Mouse (Mus musculus): Measurements from ENCODE around the gene Onecut3. TPM values are rescaled to one million over a fixed set of nuclear protein-coding genes. Genes with fewer than 3 reads are reported as not detected.

The Onecut3 gene
- total RNA-seq, 1 experiment = not detected

DNA sequence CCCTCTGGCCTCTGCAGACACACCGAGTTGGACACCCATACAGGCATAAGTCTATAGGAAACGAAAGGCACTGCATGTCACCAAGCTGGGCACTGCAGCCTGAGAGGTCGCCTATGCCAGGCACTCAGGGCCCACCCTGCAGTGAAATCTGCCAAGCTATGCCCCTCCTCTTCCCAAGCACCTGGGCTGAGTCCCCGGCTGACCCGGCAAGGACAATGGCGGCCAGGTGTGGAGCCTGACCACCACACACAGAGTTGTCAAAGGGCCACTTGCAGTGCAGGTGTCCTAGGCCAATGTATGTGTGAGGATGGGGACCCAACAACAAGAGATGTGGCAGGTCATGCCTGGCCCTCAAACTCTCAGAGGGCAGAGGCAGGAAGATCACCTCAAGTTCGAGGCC is 64.8 kb downstream of the Onecut3 start:
- H3K9ac ChIP-seq (ENCODE audit: insufficient read depth, low read depth, low read length, poor library complexity, severe bottlenecking) = no peak overlapping the region; the same call in 1 of the 2 replicates

DNA sequence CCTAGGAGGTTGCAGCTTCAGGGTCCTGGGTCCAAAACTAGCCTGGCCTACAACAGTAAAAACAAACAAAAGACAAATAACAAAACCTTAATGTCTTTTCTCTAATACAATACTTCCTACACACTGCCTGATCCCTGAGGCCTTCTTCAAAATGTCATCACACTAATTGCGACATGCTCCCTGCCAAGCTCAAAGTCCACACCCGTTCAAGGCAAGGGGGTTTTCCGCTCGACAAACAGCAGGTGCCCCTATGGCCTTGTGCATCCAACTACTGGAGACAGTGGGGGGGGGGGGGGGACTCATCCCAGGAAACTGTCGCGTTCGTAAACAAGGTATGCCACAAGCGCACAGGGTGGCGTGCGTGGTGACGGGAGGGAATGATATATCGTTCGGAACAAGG is 66.0 kb downstream of the Onecut3 start:
- no peak for DNase-seq (ENCODE audit: low read depth, low spot score)
- H3K36me3 ChIP-seq (ENCODE audit: control insufficient read depth, insufficient read depth, low read length, poor library complexity, severe bottlenecking) = peaks cover under 1% of the 10 kb centered on the region; the same call in 1 of the 2 replicates
- peaks cover 5 to 12% of the 10 kb centered on the region in 2 experiments; a peak in 2 of 4 replicates for H3K4me1 ChIP-seq (ENCODE audit: control insufficient read depth in 2 of 2, insufficient read depth in 2 of 2, low read length in 2 of 2, poor library complexity in 1 of 2)
- peak overlapping the region; percentile 92 for H3K9ac ChIP-seq (ENCODE audit: insufficient read depth, low read depth, low read length, poor library complexity, severe bottlenecking)
- H3K4me3 ChIP-seq (ENCODE audit: insufficient read depth in 1 of 2, low read depth in 1 of 2, low read length in 2 of 2, poor library complexity in 1 of 2, severe bottlenecking in 1 of 2) = peak overlapping the region; percentile 94 to 98
- no peaks in the 10 kb centered on the region for H3K9me3 ChIP-seq (ENCODE audit: control insufficient read depth, insufficient read depth, low read depth, low read length)
- TF ChIP-seq MAFK (IDR thresholded peaks at IDR 0.05; ENCODE audit: insufficient read depth, low read depth, low read length) (no peak), ZC3H11A (IDR thresholded peaks at IDR 0.05; ENCODE audit: borderline replicate concordance, low read depth, low read length) (no peak), HCFC1 (IDR thresholded peaks at IDR 0.05; ENCODE audit: borderline replicate concordance, insufficient read depth, low read length) (no peak), CHD2 (IDR thresholded peaks at IDR 0.05; ENCODE audit: low read depth, low read length) (no peak), ZNF384 (IDR thresholded peaks at IDR 0.05; ENCODE audit: low read depth, low read length) (no peak)
- H3K27ac ChIP-seq (ENCODE audit: insufficient read depth, low read depth, low read length, poor library complexity, severe bottlenecking) = no peak overlapping the region
- in situ Hi-C loops (cut with MboI; ENCODE audit: low sequenced_read_pairs in 2 of 2, unreplicated experiment in 2 of 2) = no loop called here

More for the DNA sequence above, 64.8 kb downstream of the Onecut3 start:
- Histone ChIP-seq H3K4me1 (ENCODE audit: control insufficient read depth in 2 of 2, insufficient read depth in 2 of 2, low read length in 2 of 2, poor library complexity in 1 of 2) (peaks cover 5 to 13% of the 10 kb centered on the region in 2 experiments; a peak in 2 of 4 replicates), H3K4me3 (ENCODE audit: insufficient read depth in 1 of 2, low read depth in 1 of 2, low read length in 2 of 2, poor library complexity in 1 of 2, severe bottlenecking in 1 of 2) (no peak overlapping the region), H3K36me3 (ENCODE audit: control insufficient read depth, insufficient read depth, low read length, poor library complexity, severe bottlenecking) (no peaks in the 10 kb centered on the region; the same call in 1 of the 2 replicates), H3K27ac (ENCODE audit: insufficient read depth, low read depth, low read length, poor library complexity, severe bottlenecking) (no peak overlapping the region), H3K9me3 (ENCODE audit: control insufficient read depth, insufficient read depth, low read depth, low read length) (no peaks in the 10 kb centered on the region)
- TF ChIP-seq MAFK (IDR thresholded peaks at IDR 0.05; ENCODE audit: insufficient read depth, low read depth, low read length) = no peak
- TF ChIP-seq CHD2 (IDR thresholded peaks at IDR 0.05; ENCODE audit: low read depth, low read length) = no peak
- TF ChIP-seq HCFC1 (IDR thresholded peaks at IDR 0.05; ENCODE audit: borderline replicate concordance, insufficient read depth, low read length) = no peak
- TF ChIP-seq ZC3H11A (IDR thresholded peaks at IDR 0.05; ENCODE audit: borderline replicate concordance, low read depth, low read length) = no peak
- TF ChIP-seq ZNF384 (IDR thresholded peaks at IDR 0.05; ENCODE audit: low read depth, low read length) = no peak
- in situ Hi-C loops (cut with MboI; ENCODE audit: low sequenced_read_pairs in 2 of 2, unreplicated experiment in 2 of 2) = no loop called here
- DNase-seq (ENCODE audit: low read depth, low spot score) = no peak

DNA sequence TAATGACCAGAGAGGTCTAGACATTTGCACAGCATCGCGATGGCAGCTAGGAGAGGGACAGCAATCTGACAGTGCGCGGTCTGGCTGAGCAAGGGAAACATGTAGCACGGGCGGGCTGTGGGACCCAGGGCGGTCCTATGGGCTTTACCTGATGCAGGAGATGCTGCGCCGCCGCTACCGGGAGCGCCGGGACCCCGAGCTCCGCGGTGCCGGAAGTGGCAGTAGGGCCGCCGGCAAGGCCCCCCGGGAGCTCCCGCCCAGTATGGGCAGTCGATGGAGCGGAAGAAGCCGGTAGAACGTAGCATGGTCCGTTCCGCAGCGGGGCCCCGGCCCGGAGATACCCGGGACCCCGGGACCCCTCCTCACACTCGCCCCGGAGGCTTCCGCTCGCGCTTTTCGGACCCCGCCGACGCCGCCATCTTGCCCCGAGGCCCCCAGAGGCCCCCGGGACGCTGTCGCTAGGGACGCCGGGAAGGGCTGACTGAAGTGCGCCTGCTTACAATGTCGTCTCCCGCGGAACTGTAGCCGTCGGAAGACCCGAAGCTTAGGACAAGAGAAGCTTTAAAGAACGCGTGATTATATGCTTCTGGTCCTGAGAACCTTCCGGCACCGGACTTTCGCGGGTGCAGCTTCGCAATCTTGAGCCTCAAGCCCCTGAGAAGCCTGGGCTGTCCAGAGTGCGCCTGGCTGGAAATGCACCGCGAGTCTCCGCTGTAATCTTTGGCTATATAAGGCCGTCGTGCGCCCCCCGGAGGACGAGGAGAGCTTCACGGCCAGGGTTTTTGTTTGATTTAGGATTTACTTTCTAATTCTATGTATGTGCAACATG is 66.7 kb downstream of the Onecut3 start, which contains the start of gene Rexo1:
Rexo1 (minus strand) TSS at position 445 of the 829 bp plus-strand sequence.
- no peaks in the 10 kb centered on the region for H3K9me3 ChIP-seq (ENCODE audit: control insufficient read depth, insufficient read depth, low read depth, low read length)
- TF ChIP-seq MAFK (IDR thresholded peaks at IDR 0.05; ENCODE audit: insufficient read depth, low read depth, low read length) = no peak
- peak; percentile 78 for TF ChIP-seq HCFC1 (IDR thresholded peaks at IDR 0.05; ENCODE audit: borderline replicate concordance, insufficient read depth, low read length)
- in situ Hi-C loops (cut with MboI; ENCODE audit: low sequenced_read_pairs in 2 of 2, unreplicated experiment in 2 of 2) = no loop called here
- peaks cover 5 to 14% of the 10 kb centered on the region in 2 experiments; a peak in 2 of 4 replicates for H3K4me1 ChIP-seq (ENCODE audit: control insufficient read depth in 2 of 2, insufficient read depth in 2 of 2, low read length in 2 of 2, poor library complexity in 1 of 2)
- H3K9ac ChIP-seq (ENCODE audit: insufficient read depth, low read depth, low read length, poor library complexity, severe bottlenecking) = peak within 1 kb of the TSS; percentile 92
- H3K27ac ChIP-seq (ENCODE audit: insufficient read depth, low read depth, low read length, poor library complexity, severe bottlenecking) = peak within 1 kb of the TSS; percentile 87
- peak; percentile 90 for DNase-seq (ENCODE audit: low read depth, low spot score)
- peak within 1 kb of the TSS; percentile 94 to 98 for H3K4me3 ChIP-seq (ENCODE audit: insufficient read depth in 1 of 2, low read depth in 1 of 2, low read length in 2 of 2, poor library complexity in 1 of 2, severe bottlenecking in 1 of 2)
- H3K36me3 ChIP-seq (ENCODE audit: control insufficient read depth, insufficient read depth, low read length, poor library complexity, severe bottlenecking) = peaks cover 2% of the 10 kb centered on the region; the same call in 1 of the 2 replicates

DNA sequence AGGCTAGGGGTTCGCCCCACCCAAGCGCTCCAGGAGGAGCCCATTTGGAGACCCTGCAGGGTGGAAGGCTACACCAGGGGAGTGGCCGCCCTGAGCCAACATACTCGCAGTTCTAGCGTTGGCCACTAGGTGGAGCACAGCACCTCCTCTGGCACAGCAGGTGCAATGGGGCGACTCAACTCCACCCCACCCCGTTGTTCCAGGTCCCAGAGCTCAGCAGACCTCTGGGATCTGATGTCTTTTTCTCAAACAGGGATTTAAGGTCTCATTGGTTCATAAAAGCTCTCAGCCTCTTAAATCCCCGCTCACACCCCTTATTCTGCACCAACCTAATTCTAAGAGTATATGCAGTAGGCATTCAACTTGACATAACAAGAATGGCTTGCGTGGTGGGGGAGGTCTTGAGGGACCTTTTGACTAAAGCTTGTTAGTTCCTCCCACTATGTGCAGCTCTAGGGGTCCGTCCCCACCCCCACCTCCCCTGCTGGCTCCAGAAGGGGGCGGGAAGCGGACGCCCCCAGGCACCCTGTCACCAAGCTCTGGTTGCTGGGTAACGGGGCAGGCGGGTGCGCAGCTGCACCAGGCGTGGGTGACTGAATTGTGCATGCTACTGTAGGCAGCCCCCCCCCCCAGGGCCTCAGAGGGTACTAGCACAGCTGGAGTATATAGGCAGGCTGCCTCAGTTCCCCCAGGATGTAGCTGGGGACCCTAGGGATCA is 71.9 kb downstream of the Onecut3 start:
- no peak overlapping the region for H3K4me3 ChIP-seq (ENCODE audit: insufficient read depth in 1 of 2, low read depth in 1 of 2, low read length in 2 of 2, poor library complexity in 1 of 2, severe bottlenecking in 1 of 2)
- H3K4me1 ChIP-seq (ENCODE audit: control insufficient read depth in 2 of 2, insufficient read depth in 2 of 2, low read length in 2 of 2, poor library complexity in 1 of 2) = peaks cover 8 to 29% of the 10 kb centered on the region in 2 experiments; a peak in 3 of 4 replicates
- H3K9ac ChIP-seq (ENCODE audit: insufficient read depth, low read depth, low read length, poor library complexity, severe bottlenecking) = no peak overlapping the region

More for the DNA sequence above, 71.9 kb downstream of the Onecut3 start:
- Histone ChIP-seq H3K27ac (ENCODE audit: insufficient read depth, low read depth, low read length, poor library complexity, severe bottlenecking) (no peak overlapping the region), H3K36me3 (ENCODE audit: control insufficient read depth, insufficient read depth, low read length, poor library complexity, severe bottlenecking) (peaks cover 12% of the 10 kb centered on the region; the same call in 1 of the 2 replicates), H3K9me3 (ENCODE audit: control insufficient read depth, insufficient read depth, low read depth, low read length) (no peaks in the 10 kb centered on the region)
- in situ Hi-C loops (cut with MboI; ENCODE audit: low sequenced_read_pairs in 2 of 2, unreplicated experiment in 2 of 2) = no loop called here
- peak; percentile 85 for DNase-seq (ENCODE audit: low read depth, low spot score)
- TF ChIP-seq CHD2 (IDR thresholded peaks at IDR 0.05; ENCODE audit: low read depth, low read length) = no peak
- TF ChIP-seq HCFC1 (IDR thresholded peaks at IDR 0.05; ENCODE audit: borderline replicate concordance, insufficient read depth, low read length) = no peak
- no peak; the same call in 1 of the 2 replicates for TF ChIP-seq ZC3H11A (IDR thresholded peaks at IDR 0.05; ENCODE audit: borderline replicate concordance, low read depth, low read length)

Other genes starting within 250 kb of the Onecut3 start
- gene Ndufs7, start 245.7 kb upstream of the Onecut3 start, total RNA-seq (2012; rRNA removed) = 205 and 290 TPM in 2 replicates
- 2.9 and 3.0 TPM in 2 replicates for gene Gamt, start 233.8 kb upstream of the Onecut3 start, total RNA-seq (2012; rRNA removed)
- gene Dazap1, start 233.3 kb upstream of the Onecut3 start, total RNA-seq (2012; rRNA removed) = 121 and 154 TPM in 2 replicates
- 2,505 and 2,820 TPM in 2 replicates for gene Rps15, start 202.4 kb upstream of the Onecut3 start, total RNA-seq (2012; rRNA removed)
- 4.4 and 4.6 TPM in 2 replicates for gene Apc2, start 198.9 kb upstream of the Onecut3 start, total RNA-seq (2012; rRNA removed)
- 29.6 and 33.4 TPM in 2 replicates for gene 2310011J03Rik, start 174.3 kb upstream of the Onecut3 start, total RNA-seq (2012; rRNA removed)
- gene Pcsk4, start 165.3 kb upstream of the Onecut3 start, total RNA-seq (2012; rRNA removed) = 1.4 and 3.3 TPM in 2 replicates
- 13.3 and 21.8 TPM in 2 replicates for gene Reep6, start 164.9 kb upstream of the Onecut3 start, total RNA-seq (2012; rRNA removed)
- 2.1 and 2.4 TPM in 2 replicates for gene Adamtsl5, start 146.4 kb upstream of the Onecut3 start, total RNA-seq (2012; rRNA removed)
- 6.0 and 17.4 TPM in 2 replicates for gene Plk5, start 138.4 kb upstream of the Onecut3 start, total RNA-seq (2012; rRNA removed)
- 27.1 and 28.9 TPM in 2 replicates for gene Mex3d, start 107.2 kb upstream of the Onecut3 start, total RNA-seq (2012; rRNA removed)
- 131 and 134 TPM in 2 replicates for gene Mbd3, start 95.3 kb upstream of the Onecut3 start, total RNA-seq (2012; rRNA removed)
- gene Uqcr11, start 88.0 kb upstream of the Onecut3 start, total RNA-seq (2012; rRNA removed) = 995 and 1,362 TPM in 2 replicates
- 90.9 and 108 TPM in 2 replicates for gene Tcf3, start 61.2 kb upstream of the Onecut3 start, total RNA-seq (2012; rRNA removed)
- gene Atp8b3, start 44.3 kb downstream of the Onecut3 start, total RNA-seq (2012; rRNA removed) = 0.80 and 2.3 TPM in 2 replicates
- 27.4 and 33.4 TPM in 2 replicates for gene Rexo1, start 66.7 kb downstream of the Onecut3 start, total RNA-seq (2012; rRNA removed)
- 20.8 and 23.5 TPM in 2 replicates for gene Klf16, start 82.5 kb downstream of the Onecut3 start, total RNA-seq (2012; rRNA removed)
- gene Abhd17a, start 95.5 kb downstream of the Onecut3 start, total RNA-seq (2012; rRNA removed) = 67.9 and 68.7 TPM in 2 replicates
- 54.8 and 83.8 TPM in 2 replicates for gene Scamp4, start 108.0 kb downstream of the Onecut3 start, total RNA-seq (2012; rRNA removed)
- 12.2 and 12.7 TPM in 2 replicates for gene Adat3, start 108.0 kb downstream of the Onecut3 start, total RNA-seq (2012; rRNA removed)
- 8.4 and 9.7 TPM in 2 replicates for gene Gm49322, start 111.2 kb downstream of the Onecut3 start, total RNA-seq (2012; rRNA removed)
- gene Csnk1g2, start 128.0 kb downstream of the Onecut3 start, total RNA-seq (2012; rRNA removed) = 138 and 167 TPM in 2 replicates
- 45.7 and 64.7 TPM in 2 replicates for gene Btbd2, start 162.2 kb downstream of the Onecut3 start, total RNA-seq (2012; rRNA removed)
- 33.6 and 40.7 TPM in 2 replicates for gene Mknk2, start 183.3 kb downstream of the Onecut3 start, total RNA-seq (2012; rRNA removed)
- 18.8 and 29.2 TPM in 2 replicates for gene Mob3a, start 207.1 kb downstream of the Onecut3 start, total RNA-seq (2012; rRNA removed)
- gene Izumo4, start 207.3 kb downstream of the Onecut3 start, total RNA-seq (2012; rRNA removed) = 8.9 and 13.9 TPM in 2 replicates
- 74.8 and 106 TPM in 2 replicates for gene Ap3d1, start 247.4 kb downstream of the Onecut3 start, total RNA-seq (2012; rRNA removed)

All from ES-E14 (cell line).